Mouse (Mus musculus) embryonic facial prominence, embryonic 10.5 days (tissue): ENCODE measurements around the gene Kif28. TPM values are rescaled to one million over a fixed set of nuclear protein-coding genes. Genes with fewer than 3 reads are reported as not detected.
"Not testable (repeated sequence)": the region's sequence is repeated elsewhere in the genome, so short reads cannot be mapped to it uniquely, and the experiment has no call there.

Experiments
- DNase-seq: peaks from one replicate; pipeline ENCODE4 v3.0.0-alpha.2; 2017; ENCODE audit warnings: low spot score
- H3K27ac ChIP-seq: fragments of 300-500 bp; sonication (generic); replicated peaks from 2 replicates; pipeline ENCODE4 v1.5.1; 2016; ENCODE audit warnings: mild to moderate bottlenecking
- H3K27me3 ChIP-seq: fragments of 300-500 bp; sonication (generic); replicated peaks from 2 replicates; pipeline ENCODE4 v1.6.1; 2016; ENCODE audit warnings: low read depth, mild to moderate bottlenecking; ENCODE audit not compliant: poor library complexity, severe bottlenecking
- H3K36me3 ChIP-seq: fragments of 300-500 bp; sonication (generic); replicated peaks from 2 replicates; pipeline ENCODE4 v1.6.1; 2016; ENCODE audit warnings: mild to moderate bottlenecking, moderate library complexity
- H3K4me1 ChIP-seq: fragments of 300-500 bp; sonication (generic); 2 replicates; pipeline ENCODE4 v1.6.1; 2016
- H3K4me3 ChIP-seq: fragments of 300-500 bp; sonication (generic); 2 replicates; pipeline ENCODE4 v1.5.1; 2016; ENCODE audit warnings: mild to moderate bottlenecking, moderate library complexity
- H3K9me3 ChIP-seq: fragments of 300-500 bp; sonication (generic); 2 replicates; pipeline ENCODE4 v1.6.1; 2016; ENCODE audit warnings: mild to moderate bottlenecking
- WGBS: fragments of 180-500 bp; shearing (Covaris S2); methylation state at CpG from one replicate; pipeline ENCODE4 v1.1.7; 2016; 5-methylcytosine and 5-hydroxymethylcytosine counted together
- polyA plus RNA-seq: library from polyadenylated mRNA; unstranded; fragments of >200 nt; fragmentation: Nextera tagmentation; extraction: Ambion mirVana; gene quantifications from 2 replicates; pipeline ENCODE4 v1.2.1, GENCODE M21; 2016

Kif28 gene
- polyA plus RNA-seq, 1 experiment from 2014 or later: 0.06 TPM

GRCm38 (mm10) chr1:179731391-179731790 lies 13.7 kb downstream of the Kif28 start:
- H3K9me3 ChIP-seq: no peaks in the 10 kb centered on the region
- no peaks in the 10 kb centered on the region for H3K27me3 ChIP-seq
- no peaks in the 10 kb centered on the region for H3K36me3 ChIP-seq
- H3K4me1 ChIP-seq: no peaks in the 10 kb centered on the region
- DNase-seq: no peak
- WGBS: 94% methylated on average over 3 of the region's 3 CpGs
- H3K4me3 ChIP-seq: no peak overlapping the region
- H3K27ac ChIP-seq: no peak overlapping the region

DNA sequence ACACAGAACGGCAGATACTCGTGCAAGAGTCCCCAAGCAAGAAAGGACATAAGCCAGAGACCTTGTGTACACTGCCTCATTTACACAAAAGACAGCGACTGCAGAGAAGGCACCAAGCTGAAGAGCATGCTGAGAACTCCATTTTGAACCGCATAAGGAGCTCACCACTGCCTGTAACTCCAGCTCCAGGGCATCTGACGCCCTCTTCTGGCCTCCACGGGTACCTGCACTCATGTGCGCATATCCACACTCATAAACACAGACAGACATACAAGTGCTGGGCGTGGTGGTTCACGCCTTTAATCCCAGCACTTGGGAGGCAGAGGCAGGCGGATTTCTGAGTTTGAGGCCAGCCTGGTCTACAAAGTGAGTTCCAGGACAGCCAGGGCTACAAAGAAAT lies 16.4 kb downstream of the Kif28 start:
- Histone ChIP-seq H3K27ac (no peak overlapping the region), H3K36me3 (no peaks in the 10 kb centered on the region), H3K9me3 (no peaks in the 10 kb centered on the region), H3K4me3 (no peak overlapping the region), H3K27me3 (no peaks in the 10 kb centered on the region), H3K4me1 (no peaks in the 10 kb centered on the region)
- DNase-seq: no peak
- 86% methylated on average over 10 of the region's 10 CpGs for whole genome bisulfite sequencing

DNA sequence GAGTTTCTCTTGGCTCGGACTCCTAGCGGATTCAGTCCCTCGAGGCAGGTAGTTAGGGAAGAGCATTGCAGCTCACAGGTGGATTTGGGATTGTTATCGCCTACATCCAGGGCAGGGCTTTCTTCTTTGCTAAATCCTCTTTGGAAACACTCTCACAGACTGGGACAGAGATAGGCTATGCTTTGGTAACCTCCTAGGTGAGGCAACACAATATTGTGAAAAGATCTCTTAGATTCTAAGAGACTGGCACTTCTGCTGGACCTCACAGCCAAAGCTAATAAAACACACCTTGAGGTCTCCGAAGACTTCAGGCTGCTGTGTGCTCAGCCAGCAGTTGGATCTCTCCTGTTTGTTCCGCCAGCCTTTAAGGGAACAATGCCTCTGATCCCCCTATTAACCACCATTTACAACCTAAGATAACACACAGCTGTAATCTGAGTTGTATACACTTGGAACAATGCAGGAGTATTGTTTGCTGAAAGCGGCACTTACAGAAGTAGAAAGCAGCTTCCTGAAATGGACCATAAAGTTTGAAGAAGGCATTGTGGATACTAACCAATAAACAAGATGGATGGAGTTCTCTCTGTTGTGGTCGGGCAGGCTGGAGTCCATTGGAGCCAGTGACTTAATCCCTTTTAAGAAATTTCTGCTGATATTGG lies 22.1 kb downstream of the Kif28 start:
- H3K4me1 ChIP-seq: no peaks in the 10 kb centered on the region
- H3K27me3 ChIP-seq: no peaks in the 10 kb centered on the region
- H3K36me3 ChIP-seq: no peaks in the 10 kb centered on the region
- no peak overlapping the region for H3K27ac ChIP-seq
- 78% methylated on average over 8 of the region's 8 CpGs for WGBS
- no peak for DNase-seq
- no peaks in the 10 kb centered on the region for H3K9me3 ChIP-seq
- no peak overlapping the region for H3K4me3 ChIP-seq

DNA sequence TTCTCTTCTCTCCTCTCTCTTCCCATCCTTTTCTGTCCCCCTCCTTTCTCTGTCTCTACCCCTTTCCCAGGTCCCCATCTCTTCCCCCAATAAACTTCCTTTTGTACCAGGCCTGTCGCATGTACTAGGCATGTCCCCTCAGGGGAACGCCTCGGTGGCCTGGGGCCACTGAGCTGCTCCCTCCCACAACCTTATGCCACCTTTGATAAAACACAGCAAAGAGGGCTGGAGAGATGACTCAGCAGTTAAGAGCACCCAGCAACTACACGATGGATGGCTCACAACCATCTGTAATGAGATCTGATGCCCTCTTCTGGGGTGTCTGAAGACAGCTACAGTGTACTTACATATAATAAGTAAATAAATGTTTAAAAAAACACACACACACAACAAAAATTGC lies 29.3 kb downstream of the Kif28 start:
- no peak overlapping the region for H3K4me3 ChIP-seq
- H3K27ac ChIP-seq: no peak overlapping the region
- no peaks in the 10 kb centered on the region for H3K27me3 ChIP-seq
- no peaks in the 10 kb centered on the region for H3K36me3 ChIP-seq
- no peak for DNase-seq
- whole genome bisulfite sequencing: 92% methylated on average over 4 of the region's 4 CpGs
- no peaks in the 10 kb centered on the region; the same call in 1 of the 2 replicates for H3K4me1 ChIP-seq
- H3K9me3 ChIP-seq: no peaks in the 10 kb centered on the region

DNA sequence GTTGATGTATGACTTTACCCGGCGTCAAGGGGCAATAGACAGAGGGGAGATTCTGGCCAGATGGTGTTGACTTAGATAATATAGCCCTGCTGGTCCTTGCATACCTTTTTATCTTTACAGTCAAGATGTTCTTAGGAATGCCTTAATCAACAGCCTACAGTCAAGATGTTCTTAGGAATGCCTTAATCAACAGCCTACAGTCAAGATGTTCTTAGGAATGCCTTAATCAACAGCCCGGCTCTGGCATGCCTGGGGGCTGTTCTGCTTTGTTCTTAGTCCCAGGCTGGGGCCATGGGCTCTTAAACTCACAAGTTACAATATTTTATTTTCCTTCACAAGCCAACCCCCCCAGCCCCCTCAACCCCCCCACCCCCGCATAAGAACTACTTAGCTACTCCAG lies 29.8 kb downstream of the Kif28 start:
- not testable (repeated sequence) for H3K9me3 ChIP-seq, DNase-seq, H3K36me3 ChIP-seq, H3K27me3 ChIP-seq, H3K4me1 ChIP-seq, H3K27ac ChIP-seq, H3K4me3 ChIP-seq
- 84% methylated on average over 4 of the region's 4 CpGs for WGBS

GRCm38 (mm10) chr1:179713367-179713766 lies 31.7 kb downstream of the Kif28 start:
- WGBS: 84% methylated on average over 3 of the region's 3 CpGs
- no peaks in the 10 kb centered on the region for H3K36me3 ChIP-seq
- no peaks in the 10 kb centered on the region for H3K9me3 ChIP-seq
- H3K4me1 ChIP-seq: peaks cover 1% of the 10 kb centered on the region
- no peak overlapping the region for H3K4me3 ChIP-seq
- H3K27me3 ChIP-seq: no peaks in the 10 kb centered on the region
- H3K27ac ChIP-seq: no peak overlapping the region
- no peak for DNase-seq

GRCm38 (mm10) chr1:179712658-179713057 lies 32.4 kb downstream of the Kif28 start:
- H3K9me3 ChIP-seq: no peaks in the 10 kb centered on the region
- H3K27me3 ChIP-seq: no peaks in the 10 kb centered on the region
- DNase-seq: no peak
- 79% methylated on average over 7 of the region's 7 CpGs for WGBS
- H3K4me1 ChIP-seq: peaks cover 4% of the 10 kb centered on the region
- no peak overlapping the region for H3K27ac ChIP-seq
- no peaks in the 10 kb centered on the region for H3K36me3 ChIP-seq
- no peak overlapping the region for H3K4me3 ChIP-seq

DNA sequence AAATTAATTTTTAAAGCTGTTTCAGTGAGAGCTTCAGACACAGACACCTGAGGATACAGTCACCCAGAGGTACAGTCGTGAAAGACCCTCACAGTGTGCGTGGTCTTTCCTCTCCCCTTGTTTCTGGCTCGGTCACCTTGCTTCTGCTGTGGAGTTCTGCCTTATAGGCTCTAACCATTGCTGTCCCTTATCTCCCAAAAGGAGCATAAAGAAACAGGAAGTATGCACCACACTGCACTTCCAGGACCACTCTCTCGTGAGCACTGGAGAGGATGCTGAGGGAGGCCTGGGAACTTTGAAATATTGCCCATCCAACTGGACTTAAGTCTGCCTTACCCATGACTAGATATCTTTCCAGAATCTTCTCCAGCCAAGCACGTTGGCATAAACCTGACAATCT lies 34.3 kb downstream of the Kif28 start:
- no peaks in the 10 kb centered on the region for H3K36me3 ChIP-seq
- no peaks in the 10 kb centered on the region for H3K27me3 ChIP-seq
- H3K4me1 ChIP-seq: peaks cover 4% of the 10 kb centered on the region
- no peaks in the 10 kb centered on the region for H3K9me3 ChIP-seq
- DNase-seq: no peak
- H3K27ac ChIP-seq: no peak overlapping the region
- 85% methylated on average over 5 of the region's 5 CpGs for WGBS
- no peak overlapping the region for H3K4me3 ChIP-seq

DNA sequence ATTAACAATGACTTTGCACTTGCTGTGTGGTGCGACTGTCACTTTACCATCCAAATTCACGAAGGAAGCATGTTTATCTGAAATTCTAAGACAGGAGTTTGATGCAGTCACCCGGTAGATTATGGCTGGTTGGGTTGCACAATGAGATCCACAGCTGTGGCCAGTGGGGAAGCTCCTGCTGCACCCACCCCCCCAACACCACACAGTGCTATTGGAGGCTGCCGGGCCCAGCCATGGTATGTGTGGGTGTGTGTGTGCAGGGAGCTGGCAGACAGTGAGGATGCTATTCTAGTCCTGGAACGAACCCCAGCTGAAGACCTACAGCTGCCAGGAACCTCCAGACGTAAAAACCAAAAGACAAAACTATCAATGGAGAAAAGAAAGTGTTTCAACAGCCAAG lies 35.7 kb downstream of the Kif28 start:
- Histone ChIP-seq H3K4me3 (no peak overlapping the region), H3K36me3 (no peaks in the 10 kb centered on the region), H3K27ac (no peak overlapping the region), H3K27me3 (no peaks in the 10 kb centered on the region), H3K4me1 (peaks cover 4% of the 10 kb centered on the region), H3K9me3 (no peaks in the 10 kb centered on the region)
- no peak for DNase-seq
- 93% methylated on average over 6 of the region's 6 CpGs for WGBS

- H3K36me3 ChIP-seq: no peaks in the 10 kb centered on the region
- DNase-seq: no peak
- no peak overlapping the region for H3K4me3 ChIP-seq
- H3K27ac ChIP-seq: no peak overlapping the region
- peaks cover 4% of the 10 kb centered on the region; the same call in 1 of the 2 replicates for H3K4me1 ChIP-seq
- H3K27me3 ChIP-seq: no peaks in the 10 kb centered on the region
- H3K9me3 ChIP-seq: no peaks in the 10 kb centered on the region
- WGBS: 90% methylated on average over 6 of the region's 6 CpGs
Measured at GRCm38 (mm10) chr1:179705154-179705553, 39.9 kb downstream of the Kif28 start.

DNA sequence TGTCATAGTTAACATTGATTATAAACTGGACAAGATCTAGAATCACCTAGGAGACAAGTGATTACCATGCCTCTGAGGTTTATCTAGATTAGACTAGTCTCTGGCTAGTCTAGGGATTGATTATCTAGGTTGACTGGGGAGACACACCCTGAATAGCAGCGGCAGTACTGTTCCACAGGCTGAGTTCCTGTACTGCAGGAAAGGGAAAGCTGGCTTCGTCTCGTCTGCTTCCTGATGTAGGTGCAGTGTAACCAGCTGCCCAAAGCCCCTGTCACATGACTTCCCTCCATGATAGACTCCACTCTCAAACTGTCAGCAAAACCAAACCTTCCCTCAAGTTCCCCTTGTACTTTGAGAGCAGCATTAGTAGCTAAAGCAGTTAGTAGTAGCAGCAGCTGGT lies 40.9 kb downstream of the Kif28 start:
- Histone ChIP-seq H3K4me1 (peaks cover 4% of the 10 kb centered on the region; the same call in 1 of the 2 replicates), H3K4me3 (no peak overlapping the region), H3K36me3 (no peaks in the 10 kb centered on the region), H3K9me3 (no peaks in the 10 kb centered on the region), H3K27me3 (no peaks in the 10 kb centered on the region), H3K27ac (no peak overlapping the region)
- no peak for DNase-seq
- 78% methylated on average over 3 of the region's 3 CpGs for WGBS

GRCm38 (mm10) chr1:179689479-179689878 lies 55.6 kb downstream of the Kif28 start:
- Histone ChIP-seq H3K4me1 (no peaks in the 10 kb centered on the region), H3K27me3 (no peaks in the 10 kb centered on the region), H3K27ac (no peak overlapping the region), H3K9me3 (no peaks in the 10 kb centered on the region), H3K36me3 (peaks cover 43% of the 10 kb centered on the region), H3K4me3 (no peak overlapping the region)
- 80% methylated on average over 6 of the region's 6 CpGs for WGBS
- DNase-seq: no peak

DNA sequence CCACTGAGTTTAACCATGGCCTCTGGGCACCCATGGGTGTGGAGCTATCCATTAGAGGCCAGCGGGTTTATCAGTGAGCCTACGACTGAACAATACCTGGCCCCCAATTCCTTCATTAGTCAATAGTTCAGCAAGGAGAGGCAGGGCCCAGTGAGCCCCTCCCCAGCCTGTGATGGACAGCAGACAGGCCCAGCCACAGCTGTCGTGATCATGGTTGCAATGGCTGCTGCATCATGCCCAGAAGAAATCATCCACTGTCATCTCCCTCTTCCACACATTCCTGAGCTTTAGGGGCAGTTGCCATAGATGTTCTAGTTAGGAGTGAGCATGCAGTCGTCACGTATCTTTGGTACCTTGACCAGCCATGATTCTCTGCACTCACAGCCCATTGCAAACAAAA lies 56.2 kb downstream of the Kif28 start:
- no peak overlapping the region for H3K27ac ChIP-seq
- H3K27me3 ChIP-seq: no peaks in the 10 kb centered on the region
- H3K4me3 ChIP-seq: no peak overlapping the region
- no peak for DNase-seq
- H3K4me1 ChIP-seq: no peaks in the 10 kb centered on the region
- peaks cover 48% of the 10 kb centered on the region for H3K36me3 ChIP-seq
- 83% methylated on average over 5 of the region's 5 CpGs for WGBS
- H3K9me3 ChIP-seq: no peaks in the 10 kb centered on the region
